Mouse (Mus musculus) MEL (cell line): ENCODE measurements around the gene Gm38392.

Experiments used
- BHLHE40 ChIP-seq: IDR thresholded peaks from 2 replicates; pipeline ENCODE4 v1.6.1; 2012; ENCODE audit warnings: low read depth, mild to moderate bottlenecking, inconsistent platforms, low read length, improper control_type of control experiment, borderline replicate concordance
- CTCF ChIP-seq, 3 experiments: IDR thresholded peaks in 2 of 3; conservative IDR thresholded peaks in 1 of 3; 2 replicates each; pipeline ENCODE4 v1.5.1; 2011 to 2012; ENCODE audit warnings: low read length in 3 of 3, low read depth in 2 of 3, mild to moderate bottlenecking in 2 of 3, improper control_type of control experiment in 1 of 3, inconsistent platforms in 1 of 3, mixed read lengths in 1 of 3, moderate library complexity in 1 of 3; ENCODE audit not compliant: control insufficient read depth in 1 of 3, insufficient read depth in 1 of 3, poor library complexity in 1 of 3, severe bottlenecking in 1 of 3
- EP300 ChIP-seq, 2 experiments: IDR thresholded peaks; 2 replicates each; pipeline ENCODE4 v1.6.1; 2011; ENCODE audit warnings: improper control_type of control experiment in 2 of 2, low read length in 2 of 2, low read depth in 1 of 2, mild to moderate bottlenecking in 1 of 2
- HCFC1 ChIP-seq: IDR thresholded peaks from 2 replicates; pipeline ENCODE4 v1.6.1; 2012; ENCODE audit warnings: low read depth, mild to moderate bottlenecking, inconsistent platforms, low read length, improper control_type of control experiment, moderate library complexity
- KAT2A ChIP-seq: conservative IDR thresholded peaks from 2 replicates; pipeline ENCODE4 v1.6.1; 2012; ENCODE audit warnings: low read depth, low read length, improper control_type of control experiment, inconsistent platforms
- MAX ChIP-seq: IDR thresholded peaks from 2 replicates; pipeline ENCODE4 v1.6.1; 2011; ENCODE audit warnings: low read length, improper control_type of control experiment
- POLR2A ChIP-seq, 2 experiments: IDR thresholded peaks; 2 replicates each; pipeline ENCODE4 v1.6.1; 2011 to 2012; ENCODE audit warnings: low read length in 2 of 2, mild to moderate bottlenecking in 2 of 2, control low read depth in 1 of 2, improper control_type of control experiment in 1 of 2, low read depth in 1 of 2, moderate library complexity in 1 of 2; ENCODE audit not compliant: control insufficient read depth in 1 of 2, insufficient read depth in 1 of 2, poor library complexity in 1 of 2
- POLR2AphosphoS2 ChIP-seq: IDR thresholded peaks from 2 replicates; pipeline ENCODE4 v1.6.1; 2011; ENCODE audit warnings: low read length, improper control_type of control experiment
- POLR2AphosphoS5 ChIP-seq: IDR thresholded peaks from 2 replicates; pipeline ENCODE4 v1.6.1; 2012; ENCODE audit warnings: low read depth, borderline replicate concordance, mild to moderate bottlenecking, inconsistent platforms, low read length, moderate library complexity, mixed read lengths
- USF1 ChIP-seq: IDR thresholded peaks from 2 replicates; pipeline ENCODE4 v1.6.1; 2014; ENCODE audit warnings: low read depth, mild to moderate bottlenecking, inconsistent platforms, low read length, improper control_type of control experiment, moderate library complexity
- USF2 ChIP-seq, 2 experiments: IDR thresholded peaks; 2 replicates each; pipeline ENCODE4 v1.6.1; 2011 to 2012; ENCODE audit warnings: improper control_type of control experiment in 2 of 2, low read length in 2 of 2, borderline replicate concordance in 1 of 2, inconsistent platforms in 1 of 2, low read depth in 1 of 2, mild to moderate bottlenecking in 1 of 2; ENCODE audit not compliant: insufficient read depth in 1 of 2
- ZC3H11A ChIP-seq: IDR thresholded peaks from 2 replicates; pipeline ENCODE4 v1.6.1; 2012; ENCODE audit warnings: low read depth, mild to moderate bottlenecking, inconsistent platforms, low read length, improper control_type of control experiment

DNA sequence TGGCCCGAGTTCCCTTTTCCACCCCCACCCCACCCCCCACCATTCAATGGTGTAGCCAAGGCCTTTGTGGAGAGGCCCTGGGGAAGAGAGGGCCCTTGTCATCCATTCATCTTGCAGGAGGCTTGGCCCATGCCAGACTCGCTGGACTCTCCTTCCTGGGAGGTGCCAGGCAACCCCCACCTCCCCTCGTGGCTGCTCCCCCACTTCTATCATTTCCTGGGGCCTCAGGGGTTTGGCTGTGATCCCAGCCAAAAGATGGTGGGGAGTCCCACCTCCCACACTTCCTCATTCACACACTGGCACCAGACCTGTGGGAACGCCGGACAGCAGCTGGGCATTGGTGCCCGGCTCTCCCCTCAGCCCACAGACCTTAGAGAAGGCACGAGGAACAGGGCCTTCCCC lies 54.7 kb downstream of the Gm38392 start:
- TF ChIP-seq CTCF (IDR thresholded peaks at IDR 0.05 in 2 of 3, conservative IDR thresholded peaks at IDR 0.05 in 1 of 3; ENCODE audit: control insufficient read depth in 1 of 3, insufficient read depth in 1 of 3, low read depth in 2 of 3, low read length in 3 of 3, poor library complexity in 1 of 3, severe bottlenecking in 1 of 3) (no peak), POLR2AphosphoS5 (no peak), POLR2AphosphoS2 (no peak), EP300 (IDR thresholded peaks at IDR 0.05; ENCODE audit: low read depth in 1 of 2, low read length in 2 of 2) (no peak), USF2 (IDR thresholded peaks at IDR 0.05; ENCODE audit: borderline replicate concordance in 1 of 2, insufficient read depth in 1 of 2, low read depth in 1 of 2, low read length in 2 of 2) (no peak), MAX (no peak), BHLHE40 (no peak), KAT2A (no peak), USF1 (no peak), HCFC1 (no peak), POLR2A (IDR thresholded peaks at IDR 0.05; ENCODE audit: control insufficient read depth in 1 of 2, insufficient read depth in 1 of 2, low read depth in 1 of 2, low read length in 2 of 2, poor library complexity in 1 of 2) (no peak), ZC3H11A (no peak)
